Mouse (Mus musculus) kidney, adult 2 months (tissue): Measurements from ENCODE around the gene Pspn.

Source experiments
- CTCF ChIP-seq: fragments of 200-500 bp; conservative IDR thresholded peaks from 2 replicates; pipeline ENCODE4 v1.5.1; 2011; ENCODE audit warnings: low read depth, mild to moderate bottlenecking, control low read depth, low read length, moderate library complexity, mixed read lengths; ENCODE audit not compliant: insufficient read depth, insufficient read length
- POLR2A ChIP-seq: fragments of 200-500 bp; IDR thresholded peaks from one replicate; pipeline ENCODE4 v1.6.1; 2011; ENCODE audit warnings: low read depth, low read length, control low read depth

DNA sequence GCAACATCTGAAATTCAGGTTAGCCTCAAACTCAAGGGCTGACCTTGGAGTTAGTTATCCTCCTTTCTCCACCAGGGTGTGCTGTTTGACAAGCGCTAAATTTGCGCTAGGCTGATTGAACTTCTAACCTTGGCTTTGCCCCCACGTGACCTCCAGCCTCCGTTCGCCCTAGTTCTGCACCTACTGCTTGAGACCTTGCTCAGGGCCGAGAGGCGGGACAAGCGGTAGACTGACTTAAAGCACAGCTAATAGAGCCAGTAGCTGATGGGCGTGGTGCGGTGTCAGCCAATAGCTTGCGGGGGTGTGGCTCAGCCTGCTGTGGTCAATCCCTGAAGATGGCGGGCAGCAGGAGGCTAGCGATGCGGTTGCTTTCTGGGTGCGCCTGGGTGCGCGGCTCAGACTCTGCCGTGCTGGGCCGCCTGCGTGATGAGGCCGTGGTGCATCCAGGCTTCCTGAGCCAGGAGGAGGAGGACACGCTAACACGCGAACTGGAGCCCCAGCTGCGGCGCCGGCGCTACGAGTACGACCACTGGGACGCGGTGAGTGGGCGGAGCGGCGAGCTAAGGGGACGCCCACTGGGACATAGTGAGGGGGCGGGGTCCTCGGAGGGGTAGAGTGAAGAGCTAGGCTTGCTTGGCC lies 2.7 kb downstream of the Pspn start, which contains the start of gene Alkbh7:
- TF ChIP-seq CTCF (peak; percentile 93), POLR2A (no peak)
